32 mouse cellular contexts compared by ENCODE assay signal in genomic region chr11:116426852-116427575, GRCm38 (mm10). TPM values are rescaled to one million over a fixed set of nuclear protein-coding genes. Genes with fewer than 3 reads are reported as not detected.
A peak's percentile ranks its signal among the peaks of the same experiment; 100 is the strongest.
DNase-seq lines count a peak whose midpoint lies in the region; ATAC-seq lines count a peak whose summit lies in the region.
"Had no signal": no experiment of that assay in that cellular context is flagged by ENCODE, and none has a peak within 500 bp of the region (broad histone marks: within the 10 kb centered on the region; RNA-seq: fewer than 3 reads in every experiment).

No protein-coding gene starts in this region.

- no peak overlapping the region for H3K4me3 ChIP-seq in heart, embryonic 10.5 days
- no peak overlapping the region for H3K4me3 ChIP-seq in midbrain, embryonic 16.5 days (ENCODE audit: low read depth, low read length)
- H3K4me3 ChIP-seq: gastrocnemius, adult 2 months; heart, adult 2 months; hindbrain, embryonic 13.5 days; intestine, embryonic 15.5 days had no signal

- ATAC-seq in midbrain, embryonic 16.5 days, result no peak
- ATAC-seq: forebrain, embryonic 14.5 days; forebrain, postnatal 0 days; hindbrain, embryonic 16.5 days; intestine, embryonic 15.5 days; Patski had no signal

- H3K9me3 ChIP-seq in heart, embryonic 10.5 days, result no peaks in the 10 kb centered on the region
- H3K9me3 ChIP-seq in midbrain, embryonic 16.5 days (replicated peaks; ENCODE audit: control insufficient read depth, low read length, poor library complexity, severe bottlenecking), result no peaks in the 10 kb centered on the region
- H3K9me3 ChIP-seq: G1E; hindbrain, embryonic 13.5 days; intestine, embryonic 15.5 days had no signal

- H3K4me2 ChIP-seq in midbrain, embryonic 16.5 days (ENCODE audit: low read length), result no peak overlapping the region
- H3K4me2 ChIP-seq: heart, embryonic 11.5 days; hindbrain, embryonic 13.5 days; intestine, embryonic 15.5 days had no signal

- peaks cover 33% of the 10 kb centered on the region for H3K4me1 ChIP-seq in heart, embryonic 10.5 days
- peaks cover 6% of the 10 kb centered on the region for H3K4me1 ChIP-seq in midbrain, embryonic 16.5 days (ENCODE audit: control insufficient read depth, insufficient read depth, low read length)
- H3K4me1 ChIP-seq: hindbrain, embryonic 13.5 days had no signal

- no peaks in the 10 kb centered on the region for H3K36me3 ChIP-seq in heart, embryonic 10.5 days
- H3K36me3 ChIP-seq in midbrain, embryonic 16.5 days (ENCODE audit: control insufficient read depth, insufficient read depth, low read length), result no peaks in the 10 kb centered on the region
- H3K36me3 ChIP-seq: G1E; hindbrain, embryonic 13.5 days; intestine, embryonic 15.5 days had no signal

- DNase-seq in heart, adult 11 months, result peak; percentile 85
- DNase-seq in heart, embryonic 10.5 days (ENCODE audit: low spot score), result no peak
- DNase-seq in ES-CJ7 (ENCODE audit: low read depth, low spot score), result peak; percentile 92
- peak; percentile 75 for DNase-seq in WW6 (ENCODE audit: low read depth, low spot score)
- no peak for DNase-seq in ovary, adult 18-20 months (ENCODE audit: low spot score)
- DNase-seq in adrenal gland, adult (ENCODE audit: inconsistent age in 2 of 2, low spot score in 1 of 2), result no peak
- DNase-seq: adrenal gland, adult 2 months; adrenal gland, postnatal 14 days; B cell, adult 2 months; cerebellum, adult 11-12 months; cerebellum, adult 8-10 months; cerebellum, postnatal 10 days; cerebellum, postnatal 36 days; forebrain, postnatal 0 days; gastrocnemius, adult 2 months; gastrocnemius, postnatal 25 days; heart, adult 2 months; kidney, adult 2 months had no signal

- H3K27me3 ChIP-seq in heart, embryonic 10.5 days (ENCODE audit: insufficient read depth, poor library complexity, severe bottlenecking), result no peaks in the 10 kb centered on the region
- no peaks in the 10 kb centered on the region for H3K27me3 ChIP-seq in midbrain, embryonic 16.5 days (ENCODE audit: control insufficient read depth, insufficient read depth, low read depth, low read length)
- H3K27me3 ChIP-seq: CH12.LX; intestine, embryonic 15.5 days; Patski had no signal

- WGBS in heart, embryonic 10.5 days, result 76% methylated on average over 6 of the region's 6 CpGs
- 79% methylated on average over 6 of the region's 6 CpGs for WGBS in midbrain, embryonic 16.5 days

- H3K9ac ChIP-seq in midbrain, embryonic 16.5 days (ENCODE audit: low read depth, low read length), result no peak overlapping the region
- H3K9ac ChIP-seq: forebrain, postnatal 0 days; hindbrain, embryonic 13.5 days; intestine, embryonic 15.5 days had no signal

- H3K27ac ChIP-seq in heart, embryonic 10.5 days, result no peak overlapping the region
- no peak overlapping the region for H3K27ac ChIP-seq in midbrain, embryonic 16.5 days (ENCODE audit: low read length)
- H3K27ac ChIP-seq: gastrocnemius, adult 2 months; heart, adult 2 months; hindbrain, embryonic 13.5 days had no signal

RNA-seq across cellular contexts. Expression of gene Ubald2, which starts 6.9 kb away (rescaled TPM):
- 36.1 and 40.5 TPM in 2 replicates for polyA plus RNA-seq in heart, embryonic 10.5 days (2016; fragmentation: Nextera tagmentation; extraction: Ambion mirVana)
- polyA plus RNA-seq in midbrain, embryonic 16.5 days (2015; fragmentation: Nextera tagmentation; extraction: Ambion mirVana), result 36.2 and 36.3 TPM in 2 replicates

RNA-seq across cellular contexts. Expression of gene Rnf157, which starts 14.2 kb away (rescaled TPM):
- 7.3 and 8.5 TPM in 2 replicates for polyA plus RNA-seq in heart, embryonic 10.5 days (2016; fragmentation: Nextera tagmentation; extraction: Ambion mirVana)
- 32.3 and 41.8 TPM in 2 replicates for polyA plus RNA-seq in midbrain, embryonic 16.5 days (2015; fragmentation: Nextera tagmentation; extraction: Ambion mirVana)

RNA-seq across cellular contexts. Expression of gene Qrich2, which starts 39.0 kb away (rescaled TPM):
- polyA plus RNA-seq in heart, embryonic 10.5 days (2016; fragmentation: Nextera tagmentation; extraction: Ambion mirVana), result 0.30 TPM in 1 of 2 replicates, not detected in the other
- 0.08 TPM in 1 of 2 replicates, not detected in the other for polyA plus RNA-seq in midbrain, embryonic 16.5 days (2015; fragmentation: Nextera tagmentation; extraction: Ambion mirVana)
- polyA plus RNA-seq: embryonic facial prominence, embryonic 11.5 days; forebrain, embryonic 11.5 days; forebrain, embryonic 14.5 days; forebrain, postnatal 0 days; frontal cortex, adult 2 months; heart, embryonic 14.5 days; heart, postnatal 0 days had no signal

Comparison
In these comparisons a context has a peak if more than half of its experiments do, and no peak if none do; other contexts are left out.
1. DNase-seq: peak in heart, adult 11 months (single experiment), ES-CJ7 (single experiment) and WW6 (single experiment); none in heart, embryonic 10.5 days (single experiment), ovary, adult 18-20 months (single experiment) and adrenal gland, adult (0 of 2).